Mouse (Mus musculus): ENCODE results near the gene H13.
"Not testable (repeated sequence)": the region's sequence is repeated elsewhere in the genome, so short reads cannot be mapped to it uniquely, and the experiment has no call there.

H13 gene

GRCm38 (mm10) chr2:152666191-152666590 is 3.1 kb upstream of the H13 start:
- not testable (repeated sequence) for DNase-seq

DNA sequence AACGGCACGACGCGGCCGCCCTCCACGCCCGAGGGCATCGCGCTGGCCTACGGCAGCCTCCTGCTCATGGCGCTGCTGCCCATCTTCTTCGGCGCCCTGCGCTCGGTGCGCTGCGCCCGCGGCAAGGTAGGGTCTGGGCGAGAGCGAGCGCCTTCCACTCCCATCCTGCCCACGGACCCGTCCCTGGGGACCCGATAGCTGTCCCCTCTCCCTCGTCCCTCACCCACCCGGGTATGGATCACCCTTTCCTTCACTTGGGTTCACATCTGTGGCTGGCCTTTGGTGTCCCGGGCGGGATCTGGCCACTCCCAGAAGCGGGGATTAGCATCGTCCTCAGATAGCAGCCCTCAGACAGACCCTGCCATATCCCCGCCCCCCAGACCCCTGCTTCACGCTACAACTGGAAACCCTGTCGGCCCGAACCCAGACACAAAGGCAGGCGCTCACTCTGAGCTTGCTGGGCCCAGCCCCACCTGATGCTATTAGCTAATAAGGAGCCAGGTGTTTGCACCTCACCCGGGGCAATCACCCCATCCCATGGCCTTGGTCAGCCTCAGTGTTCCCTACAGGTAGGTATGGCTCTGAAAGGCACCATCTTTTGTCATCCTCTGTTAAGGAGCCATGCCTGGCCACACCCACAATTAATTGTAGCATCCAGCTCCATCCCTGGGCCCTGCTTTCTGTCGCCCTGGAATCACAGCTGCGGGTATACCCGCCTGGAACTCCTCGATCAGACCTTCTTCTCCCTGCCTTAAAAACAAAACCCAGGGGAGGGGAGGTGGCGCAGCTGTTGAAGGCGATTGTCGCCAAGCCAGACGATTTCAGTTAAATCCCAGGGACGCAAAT is 601 bp downstream of the H13 start:
- peak; percentile 47 for DNase-seq

DNA sequence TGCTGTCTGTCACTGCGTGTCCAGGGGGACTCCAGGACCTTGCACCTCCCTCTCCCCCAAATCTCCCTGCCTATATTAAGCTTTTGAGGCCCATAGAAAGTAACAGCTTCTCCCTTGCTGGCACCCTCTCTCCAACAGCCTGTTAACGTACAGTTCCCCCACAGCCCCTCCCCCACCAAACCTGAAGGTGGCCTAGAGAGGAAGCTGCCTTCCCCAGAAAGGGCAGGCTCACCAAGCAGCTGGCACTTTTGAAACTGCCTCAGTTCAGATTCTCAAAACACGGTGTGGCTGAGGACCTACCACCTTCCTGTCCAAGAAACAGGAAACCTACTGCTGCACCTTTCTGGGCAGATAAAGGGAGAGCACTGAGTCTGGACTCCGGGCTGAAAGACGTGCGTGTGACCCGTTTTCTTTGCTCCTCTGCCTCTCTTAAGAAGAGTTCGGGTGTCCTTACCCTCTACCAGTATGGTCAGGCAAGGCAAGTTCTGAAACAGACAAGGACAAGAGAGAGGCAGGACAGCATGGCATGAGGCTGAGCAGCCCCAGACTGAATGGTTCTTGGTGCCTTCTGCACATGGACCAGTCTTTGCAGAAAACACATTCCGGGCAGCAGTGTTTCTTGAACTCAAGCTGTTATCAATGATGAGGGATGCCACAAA is 1.9 kb downstream of the H13 start:
- peak; percentile 34 for DNase-seq

DNA sequence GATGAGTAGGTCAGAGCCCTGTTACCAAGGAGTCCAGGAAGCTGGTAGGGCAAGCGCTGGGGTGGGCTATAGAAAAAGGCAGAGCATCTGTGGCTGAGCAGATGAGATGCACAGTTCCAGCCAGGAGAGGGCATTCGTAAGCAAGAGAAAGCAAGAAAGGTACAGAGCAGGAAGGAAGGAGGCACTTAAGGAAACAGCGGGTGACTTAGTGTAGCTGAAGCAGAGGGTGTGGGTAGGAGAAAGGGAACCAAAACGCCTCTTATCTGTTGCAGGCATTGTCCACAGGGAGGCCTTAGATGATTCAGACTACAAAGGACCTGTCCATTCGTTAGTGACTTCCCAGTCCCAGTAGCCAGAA is 2.4 kb downstream of the H13 start:
- DNase-seq = peak; percentile 27

- peak; percentile 32 for DNase-seq
These were observed 2.9 kb downstream of the H13 start for GRCm38 (mm10) chr2:152672166-152672565.

- peak; percentile 13 for DNase-seq
These were observed 4.9 kb downstream of the H13 start for GRCm38 (mm10) chr2:152674148-152674547.

DNA sequence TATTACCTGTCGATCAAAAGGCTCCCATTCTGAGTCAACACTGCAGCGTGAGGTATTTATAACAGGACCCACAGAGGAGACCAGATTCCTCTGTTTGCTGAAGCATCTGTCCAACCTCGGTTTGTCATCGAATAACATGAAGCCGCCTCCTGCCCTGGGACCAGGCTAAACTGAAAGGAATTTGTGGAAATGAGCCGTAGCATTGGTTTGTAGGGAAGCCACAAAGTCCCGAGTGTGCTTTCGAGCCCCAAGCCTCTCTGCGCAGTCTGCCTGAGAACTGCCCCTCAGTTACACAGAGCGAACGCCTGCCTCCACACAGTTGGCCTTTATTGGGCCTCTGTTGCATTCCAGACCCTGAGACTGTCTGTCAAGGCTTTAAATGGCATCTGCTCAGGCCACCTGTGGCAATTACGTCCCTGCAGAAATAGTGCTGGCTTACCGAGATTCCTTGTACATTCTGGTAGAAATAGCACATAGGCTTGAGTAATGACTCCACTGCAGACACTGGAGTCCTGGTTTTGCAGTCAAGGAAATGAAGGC is 6.1 kb downstream of the H13 start:
- peak; percentile 4 for DNase-seq

- DNase-seq = peak; percentile 19
These were observed 9.0 kb downstream of the H13 start for GRCm38 (mm10) chr2:152678302-152678701.

- DNase-seq = peak; percentile 14
These were observed 9.7 kb downstream of the H13 start for GRCm38 (mm10) chr2:152678925-152679324.

DNA sequence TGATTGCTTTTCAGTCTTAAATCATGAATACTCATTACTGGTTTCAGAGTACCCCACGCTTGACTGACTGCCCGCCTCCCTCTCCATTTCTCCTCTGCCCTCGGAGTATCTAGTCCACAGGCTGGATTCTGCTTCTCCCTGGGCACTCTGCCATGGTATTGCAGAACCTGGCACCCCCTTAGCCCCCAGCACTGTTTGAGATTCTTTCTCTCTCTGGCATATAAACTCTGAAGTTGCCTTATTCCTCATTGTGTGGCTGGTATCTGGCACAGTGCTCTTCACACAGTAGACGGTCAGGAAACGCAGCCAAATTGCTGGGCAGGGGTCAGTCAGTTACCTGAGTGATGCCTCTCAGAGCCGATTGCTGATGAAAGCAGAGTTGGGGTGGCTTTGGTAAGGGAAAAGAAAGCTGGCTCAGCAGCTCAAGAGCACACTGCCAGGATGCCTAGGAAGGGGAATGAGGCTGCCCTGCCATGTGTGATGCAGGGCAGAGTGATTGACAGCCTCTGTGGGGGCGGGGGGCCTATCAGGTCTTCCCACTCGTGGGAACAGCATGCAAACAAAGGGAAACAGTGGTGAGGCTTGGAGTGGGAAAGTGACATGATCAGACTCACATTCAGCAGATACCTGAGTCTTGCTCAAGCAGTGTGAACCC is 10.6 kb downstream of the H13 start:
- DNase-seq = peak; percentile 28

DNA sequence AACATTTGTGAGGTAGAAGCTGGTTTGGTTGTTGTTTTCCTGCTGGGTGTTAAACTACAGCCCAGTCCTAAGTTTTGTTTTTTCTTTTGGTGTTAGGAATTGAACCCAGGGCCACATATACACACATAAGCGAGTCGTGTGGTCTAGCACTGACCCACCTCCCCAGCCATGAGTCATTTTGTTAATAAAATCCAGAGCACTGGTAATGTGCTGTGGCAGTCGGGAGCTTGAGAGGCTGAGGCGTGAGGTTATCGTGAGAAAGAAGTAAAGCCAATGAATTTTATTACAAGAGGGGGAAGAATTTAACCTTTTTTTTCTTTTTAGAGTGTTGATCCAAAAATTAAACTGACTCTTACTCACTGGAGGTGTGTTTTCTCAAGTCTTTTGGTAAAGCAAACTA is 13.8 kb downstream of the H13 start:
- DNase-seq = no peak

DNA sequence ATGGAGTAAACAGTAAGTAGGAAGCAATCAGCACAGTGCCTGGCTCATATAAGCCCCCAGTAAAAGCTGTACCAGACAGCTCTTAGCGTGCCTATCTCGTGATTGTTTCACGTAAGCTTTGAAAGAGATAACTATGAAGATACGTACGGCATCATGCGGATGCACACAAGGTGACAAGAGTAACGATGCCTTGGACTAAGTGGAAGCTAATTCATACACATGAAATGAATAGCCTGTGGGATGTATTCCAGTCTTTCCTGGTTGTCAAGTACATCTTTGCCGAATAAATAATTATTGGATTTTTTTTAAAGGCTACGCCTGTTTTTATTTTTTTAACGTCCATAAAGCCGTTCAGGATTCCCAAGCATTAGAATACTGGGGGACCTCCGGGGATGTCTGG is 17.1 kb downstream of the H13 start:
- no peak for DNase-seq

DNA sequence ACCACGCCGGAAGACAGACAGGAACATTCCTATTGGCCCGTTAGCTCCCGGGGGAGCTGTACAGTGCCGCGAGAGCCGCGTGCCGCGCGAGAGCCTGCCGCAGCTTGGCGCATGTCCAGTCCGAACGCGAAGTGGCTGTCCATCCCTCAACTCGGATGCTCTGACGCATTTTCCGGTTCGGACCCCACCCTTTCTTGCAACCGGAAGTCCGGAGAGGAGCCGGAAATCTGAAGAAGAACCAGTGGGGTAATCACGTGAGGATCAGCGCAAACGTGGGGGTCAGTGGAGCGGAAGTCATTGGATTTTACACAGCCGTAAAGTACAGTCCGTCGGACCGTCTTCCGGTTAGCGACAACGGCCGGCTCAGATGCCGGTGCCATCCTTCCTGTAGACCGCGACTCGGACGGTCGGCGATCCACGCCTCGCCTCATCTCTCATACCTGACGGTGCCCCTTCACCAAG is 17.6 kb downstream of the H13 start, which contains the start of gene Mcts2:
TSS of gene Mcts2 (plus strand) at position 230 of the 462 bp plus-strand sequence.
- peak; percentile 98 for DNase-seq

DNA sequence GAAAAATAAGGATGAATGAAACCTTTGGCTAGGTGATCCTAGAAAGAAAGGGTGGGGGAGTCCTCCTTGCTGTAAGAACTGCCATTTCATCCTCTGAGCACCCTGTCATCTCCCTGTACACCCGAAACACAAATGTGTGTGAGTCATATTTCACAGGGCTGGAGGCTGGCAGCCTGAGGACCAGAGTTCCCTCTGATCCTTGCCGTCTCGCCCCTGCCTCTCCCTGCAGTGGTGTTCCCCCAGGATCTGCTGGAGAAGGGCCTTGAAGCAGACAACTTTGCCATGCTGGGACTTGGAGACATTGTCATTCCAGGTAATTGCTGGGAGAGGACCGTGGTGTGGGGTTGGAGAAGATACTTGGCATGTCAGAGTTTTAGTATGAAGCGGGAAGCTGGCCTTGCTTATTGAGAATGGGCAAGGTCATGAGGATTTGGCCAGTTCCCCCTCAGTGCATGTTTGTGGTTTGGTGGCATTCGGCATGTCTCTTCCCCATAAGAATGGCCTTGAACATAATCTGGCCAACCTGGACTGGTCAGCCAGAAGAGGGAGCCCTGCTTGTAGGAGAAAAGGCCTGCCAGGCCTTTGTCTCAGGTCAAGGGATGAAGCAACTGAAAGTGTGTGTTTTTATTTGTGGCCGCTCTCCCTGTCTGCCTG is 22.4 kb downstream of the H13 start:
- no peak for DNase-seq

GRCm38 (mm10) chr2:152693233-152693632 is 24.0 kb downstream of the H13 start:
- DNase-seq = peak; percentile 72

GRCm38 (mm10) chr2:152693735-152694134 is 24.5 kb downstream of the H13 start:
- no peak for DNase-seq

DNA sequence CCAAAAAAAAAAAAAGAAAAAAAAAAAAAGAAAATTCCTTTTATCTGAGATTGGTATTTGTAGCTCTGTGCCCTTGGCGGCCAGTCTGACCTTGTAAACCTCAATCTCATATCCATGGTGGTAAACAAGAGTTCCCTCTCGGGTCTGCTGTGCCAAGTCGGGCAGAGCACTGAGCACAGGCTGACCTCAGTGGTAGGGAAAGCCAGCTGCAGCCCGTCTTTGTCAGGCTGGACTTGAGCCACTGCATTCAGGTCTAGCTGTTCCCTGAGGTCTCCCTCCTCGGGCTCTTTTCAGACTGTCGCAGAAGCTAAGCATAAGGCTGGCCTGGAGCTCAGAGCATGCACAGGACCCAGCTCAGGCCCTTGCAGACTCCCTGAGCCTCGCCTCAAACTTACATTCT is 25.4 kb downstream of the H13 start:
- DNase-seq = no peak

- DNase-seq = no peak
These were observed 26.8 kb downstream of the H13 start for GRCm38 (mm10) chr2:152696016-152696415.

- DNase-seq = peak; percentile 92
These were observed 27.4 kb downstream of the H13 start for GRCm38 (mm10) chr2:152696476-152697164.

DNA sequence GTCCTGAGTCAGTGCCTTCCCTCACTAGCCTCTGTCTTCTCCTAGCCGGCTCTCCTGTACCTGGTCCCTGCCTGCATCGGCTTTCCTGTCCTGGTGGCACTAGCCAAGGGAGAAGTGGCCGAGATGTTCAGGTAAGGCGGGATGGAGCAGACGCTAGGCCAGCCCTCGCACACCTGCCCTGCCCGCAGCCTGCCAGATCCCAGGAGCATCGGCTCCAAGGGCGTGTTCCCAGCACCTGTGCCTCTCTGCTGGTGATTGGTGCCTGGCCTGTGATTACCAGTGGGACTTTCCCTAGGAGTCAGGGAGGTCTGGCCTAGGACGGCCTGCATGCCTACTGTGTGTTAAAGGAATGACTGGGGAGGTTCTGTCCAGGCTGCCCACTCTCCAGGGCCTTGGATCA is 30.9 kb downstream of the H13 start:
- peak; percentile 61 for DNase-seq

- DNase-seq = peak; percentile 77
These were observed 31.5 kb downstream of the H13 start for GRCm38 (mm10) chr2:152700725-152701124.

DNA sequence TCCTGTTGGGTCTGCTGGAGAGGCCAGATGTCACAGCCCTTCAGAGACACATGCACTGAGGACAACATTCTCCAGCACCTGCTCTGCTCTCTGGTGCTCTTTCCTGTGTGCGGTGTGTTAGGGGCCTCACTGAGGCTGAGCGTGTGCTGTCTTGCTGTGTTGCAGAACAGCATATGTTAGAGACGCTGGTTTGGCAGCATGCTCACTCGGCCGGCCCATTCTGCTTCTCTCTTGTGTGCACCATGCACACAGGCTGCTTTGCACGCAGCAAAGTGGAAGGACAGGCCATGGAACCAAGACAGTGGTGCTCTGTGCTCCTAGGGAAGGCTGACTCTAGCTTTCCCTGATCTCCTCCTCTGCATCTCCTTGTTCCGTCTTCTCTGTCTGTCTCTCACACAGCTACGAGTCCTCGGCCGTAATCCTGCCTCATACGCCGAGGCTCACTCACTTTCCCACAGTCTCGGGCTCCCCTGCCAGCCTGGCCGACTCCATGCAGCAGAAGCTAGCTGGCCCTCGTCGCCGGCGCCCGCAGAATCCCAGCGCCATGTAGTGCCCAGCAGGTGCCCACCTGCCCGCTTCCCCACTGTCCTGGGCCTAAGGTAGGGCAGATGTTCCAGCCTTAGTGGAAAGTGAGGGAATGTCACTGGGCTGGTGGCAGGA is 34.5 kb downstream of the H13 start:
- peak; percentile 72 for DNase-seq

Measured in cerebellum, adult 9-11 months (tissue).